Mouse (Mus musculus) midbrain, embryonic 14.5 days (tissue): ENCODE data around the gene Rnf146. TPM values are rescaled to one million over a fixed set of nuclear protein-coding genes. Genes with fewer than 3 reads are reported as not detected.

Experiments
- ATAC-seq: fragments of 200-750 bp; cut with Nextera tagmentation; 2 replicates; pipeline ENCODE4 v1.8.0; 2017; ENCODE audit warnings: moderate number of reproducible peaks, moderate library complexity; ENCODE audit not compliant: low FRiP score, low TSS enrichment
- DNase-seq: peaks from one replicate; pipeline ENCODE4 v3.0.0-alpha.2; 2015
- H3K27ac ChIP-seq: fragments of 300-500 bp; sonication (generic); replicated peaks from 2 replicates; pipeline ENCODE4 v1.5.1; 2014; ENCODE audit warnings: mild to moderate bottlenecking, low read depth, low read length, moderate library complexity
- H3K27me3 ChIP-seq: fragments of 300-500 bp; sonication (generic); 2 replicates; pipeline ENCODE4 v1.6.1; 2014; ENCODE audit warnings: low read length, control low read depth, mixed read lengths; ENCODE audit not compliant: control insufficient read depth, insufficient read depth
- H3K36me3 ChIP-seq: fragments of 300-500 bp; sonication (generic); 2 replicates; pipeline ENCODE4 v1.6.1; 2014; ENCODE audit warnings: low read length, control low read depth; ENCODE audit not compliant: control insufficient read depth, insufficient read depth
- H3K4me1 ChIP-seq: fragments of 300-500 bp; sonication (generic); 2 replicates; pipeline ENCODE4 v1.6.1; 2014; ENCODE audit warnings: mild to moderate bottlenecking, antibody characterized with exemption, low read length, control low read depth; ENCODE audit not compliant: control insufficient read depth, insufficient read depth
- H3K4me2 ChIP-seq: fragments of 300-500 bp; sonication (generic); 2 replicates; pipeline ENCODE4 v1.6.1; 2014; ENCODE audit warnings: mild to moderate bottlenecking, low read length, moderate library complexity
- H3K4me3 ChIP-seq: fragments of 300-500 bp; sonication (generic); replicated peaks from 2 replicates; pipeline ENCODE4 v1.5.1; 2014; ENCODE audit warnings: low read depth, low read length
- H3K9ac ChIP-seq: fragments of 300-500 bp; sonication (generic); replicated peaks from 2 replicates; pipeline ENCODE4 v1.6.1; 2014; ENCODE audit warnings: mild to moderate bottlenecking, low read length, moderate library complexity
- H3K9me3 ChIP-seq: fragments of 300-500 bp; sonication (generic); 2 replicates; pipeline ENCODE4 v1.6.1; 2016; ENCODE audit warnings: low read length, control low read depth, mixed read lengths; ENCODE audit not compliant: control insufficient read depth
- WGBS: fragments of 180-500 bp; shearing (Covaris S2); extraction: QIAGEN DNeasy Blood & Tissue Kit; methylation state at CpG from one replicate; pipeline ENCODE4 v1.1.7; 2014; 5-methylcytosine and 5-hydroxymethylcytosine counted together
- polyA plus RNA-seq: library from polyadenylated mRNA; unstranded; fragments of >200 nt; fragmentation: Nextera tagmentation; extraction: Ambion mirVana; gene quantifications from 2 replicates; pipeline ENCODE4 v1.2.1, GENCODE M21; 2014

Rnf146 gene
- polyA plus RNA-seq, 1 experiment from 2014 or later = 78.4 TPM

DNA sequence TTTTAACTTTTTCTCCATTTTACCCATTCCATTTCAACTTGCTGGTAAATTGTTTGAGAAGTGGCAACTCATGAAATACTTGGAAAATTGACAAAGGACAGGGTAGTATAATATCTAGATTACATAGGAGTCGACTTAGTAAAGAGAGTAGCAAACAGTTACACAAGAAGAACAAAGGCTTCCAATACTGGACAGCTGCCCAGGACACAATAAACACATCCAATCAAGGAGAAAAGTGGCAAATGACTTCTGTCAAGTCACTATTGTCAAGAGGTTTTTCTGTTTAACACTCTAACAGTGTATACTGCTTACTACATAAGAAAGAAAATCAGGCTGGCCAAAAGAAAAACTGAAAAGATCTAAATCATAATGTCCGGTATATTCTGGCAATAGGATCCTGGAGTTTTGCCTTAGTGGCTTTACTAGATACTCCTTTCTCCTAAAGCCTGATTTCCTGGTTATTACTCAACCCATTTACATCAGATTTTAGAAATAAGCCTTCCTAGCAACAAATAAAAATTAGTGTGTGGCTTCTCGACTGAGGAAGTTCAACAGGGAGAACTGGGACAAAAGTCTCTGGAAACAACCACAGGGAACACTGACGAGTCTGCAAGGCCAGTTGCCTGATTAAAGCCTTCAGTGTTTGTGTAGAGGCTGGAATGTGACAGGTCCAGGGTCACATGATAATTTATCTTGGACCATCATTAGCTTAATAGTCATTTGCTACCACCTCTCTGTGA, 50.6 kb downstream of the Rnf146 start:
- no peak overlapping the region for H3K9ac ChIP-seq
- no peak overlapping the region for H3K4me2 ChIP-seq
- peaks cover 12% of the 10 kb centered on the region for H3K4me1 ChIP-seq
- H3K27me3 ChIP-seq = no peaks in the 10 kb centered on the region
- DNase-seq (no peak), ATAC-seq (no peak)
- WGBS = 73% methylated on average over 4 of the region's 4 CpGs
- no peak overlapping the region for H3K4me3 ChIP-seq
- no peaks in the 10 kb centered on the region for H3K9me3 ChIP-seq
- no peak overlapping the region for H3K27ac ChIP-seq
- no peaks in the 10 kb centered on the region for H3K36me3 ChIP-seq

DNA sequence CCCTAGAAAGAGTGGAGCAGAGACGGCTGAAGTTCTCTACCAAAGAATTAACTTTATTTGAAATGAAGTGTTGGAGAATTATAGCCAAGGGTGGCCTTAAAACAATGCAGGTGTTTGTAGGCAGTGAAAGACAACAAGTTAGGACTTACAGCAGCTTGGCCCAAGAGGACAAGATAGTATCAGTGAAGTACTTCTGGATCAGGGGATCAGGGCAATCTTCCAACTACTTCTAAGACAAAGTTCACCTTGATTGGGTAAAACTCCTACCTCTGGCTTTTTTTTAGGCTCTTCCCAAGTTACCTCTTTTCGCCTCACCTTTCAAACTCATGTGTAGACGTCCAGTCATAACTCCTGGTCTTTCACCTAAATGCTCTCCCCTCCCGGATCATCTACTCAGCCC, 60.0 kb downstream of the Rnf146 start:
- no peak for DNase-seq
- Histone ChIP-seq H3K4me2 (no peak overlapping the region), H3K9ac (no peak overlapping the region), H3K4me3 (no peak overlapping the region), H3K4me1 (no peaks in the 10 kb centered on the region), H3K9me3 (no peaks in the 10 kb centered on the region), H3K27ac (no peak overlapping the region), H3K27me3 (no peaks in the 10 kb centered on the region), H3K36me3 (no peaks in the 10 kb centered on the region)
- ATAC-seq = no peak
- WGBS = 95% methylated on average over 4 of the region's 4 CpGs

Other genes starting within 250 kb of the Rnf146 start
- 90.7 and 94.5 TPM in 2 replicates for gene Soga3, start 218.6 kb downstream of the Rnf146 start, polyA plus RNA-seq
- 12.0 and 14.2 TPM in 2 replicates for gene Gm49353, start 163.5 kb downstream of the Rnf146 start, polyA plus RNA-seq
- 35.4 and 40.8 TPM in 2 replicates for gene 9330159F19Rik, start 150.8 kb downstream of the Rnf146 start, polyA plus RNA-seq
- gene Echdc1, start 49.3 kb downstream of the Rnf146 start, polyA plus RNA-seq = 20.9 and 24.6 TPM in 2 replicates
- gene Rspo3, start 173.4 kb upstream of the Rnf146 start, polyA plus RNA-seq = 1.6 and 5.6 TPM in 2 replicates